Mouse (Mus musculus) A20 (cell line): ENCODE results near the gene Mettl8.

Experiments used
- DNase-seq: peaks from one replicate; pipeline ENCODE4 v3.0.0-alpha.2; 2011; ENCODE audit warnings: low read depth, low spot score

Gene Mettl8

GRCm38 (mm10) chr2:70932965-70933364, 122.4 kb downstream of the Mettl8 start:
- peak; percentile 80 for DNase-seq

- DNase-seq, result peak; percentile 86
Measured at GRCm38 (mm10) chr2:70930631-70931288, 124.6 kb downstream of the Mettl8 start.

- DNase-seq, result no peak
Measured at GRCm38 (mm10) chr2:70929714-70930113, 125.7 kb downstream of the Mettl8 start.

- no peak for DNase-seq
Measured at GRCm38 (mm10) chr2:70924049-70924448, 131.3 kb downstream of the Mettl8 start.

- DNase-seq, result no peak
Measured at GRCm38 (mm10) chr2:70922814-70923213, 132.6 kb downstream of the Mettl8 start.

GRCm38 (mm10) chr2:70920937-70921596, 134.3 kb downstream of the Mettl8 start:
- no peak for DNase-seq

GRCm38 (mm10) chr2:70919913-70920522, 135.4 kb downstream of the Mettl8 start:
- DNase-seq, result peak; percentile 36

- DNase-seq, result no peak
Measured at GRCm38 (mm10) chr2:70918516-70918915, 136.9 kb downstream of the Mettl8 start.
